Mouse (Mus musculus) induced T-regulatory cell, adult 2 months (primary cell): ENCODE data around the gene Cc2d1a.

ENCODE experiments used
- DNase-seq: peaks from one replicate; pipeline ENCODE4 v3.0.0-alpha.2; 2012; ENCODE audit warnings: low read depth

The Cc2d1a gene

GRCm38 (mm10) chr8:84104697-84105609 lies 42.8 kb downstream of the Cc2d1a start, which contains the start of gene Dcaf15:
Dcaf15 (minus strand) TSS chr8:84104768.
- peak; percentile 99 for DNase-seq

DNA sequence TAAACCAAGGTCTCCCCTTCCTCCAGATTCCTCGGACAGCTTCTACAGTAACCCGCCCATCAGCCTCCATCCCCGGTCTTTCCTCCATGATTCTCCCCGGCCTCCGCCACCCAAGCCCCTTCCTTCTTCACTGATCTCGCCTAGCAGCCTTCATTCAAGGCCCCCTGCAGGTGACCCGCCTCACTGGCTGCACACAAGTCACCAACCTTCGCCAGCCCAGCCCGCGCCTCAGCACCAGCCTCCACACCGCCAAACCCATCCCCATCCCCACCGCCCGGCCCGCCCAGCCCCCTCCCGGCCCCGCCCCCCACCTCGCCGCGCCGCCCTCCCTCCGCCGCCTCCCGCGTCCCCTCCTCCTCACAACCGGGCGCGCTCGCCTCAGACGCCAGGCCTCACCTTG lies 43.5 kb downstream of the Cc2d1a start:
- peak; percentile 91 for DNase-seq

GRCm38 (mm10) chr8:84103601-84104000 lies 44.1 kb downstream of the Cc2d1a start:
- DNase-seq, result no peak

DNA sequence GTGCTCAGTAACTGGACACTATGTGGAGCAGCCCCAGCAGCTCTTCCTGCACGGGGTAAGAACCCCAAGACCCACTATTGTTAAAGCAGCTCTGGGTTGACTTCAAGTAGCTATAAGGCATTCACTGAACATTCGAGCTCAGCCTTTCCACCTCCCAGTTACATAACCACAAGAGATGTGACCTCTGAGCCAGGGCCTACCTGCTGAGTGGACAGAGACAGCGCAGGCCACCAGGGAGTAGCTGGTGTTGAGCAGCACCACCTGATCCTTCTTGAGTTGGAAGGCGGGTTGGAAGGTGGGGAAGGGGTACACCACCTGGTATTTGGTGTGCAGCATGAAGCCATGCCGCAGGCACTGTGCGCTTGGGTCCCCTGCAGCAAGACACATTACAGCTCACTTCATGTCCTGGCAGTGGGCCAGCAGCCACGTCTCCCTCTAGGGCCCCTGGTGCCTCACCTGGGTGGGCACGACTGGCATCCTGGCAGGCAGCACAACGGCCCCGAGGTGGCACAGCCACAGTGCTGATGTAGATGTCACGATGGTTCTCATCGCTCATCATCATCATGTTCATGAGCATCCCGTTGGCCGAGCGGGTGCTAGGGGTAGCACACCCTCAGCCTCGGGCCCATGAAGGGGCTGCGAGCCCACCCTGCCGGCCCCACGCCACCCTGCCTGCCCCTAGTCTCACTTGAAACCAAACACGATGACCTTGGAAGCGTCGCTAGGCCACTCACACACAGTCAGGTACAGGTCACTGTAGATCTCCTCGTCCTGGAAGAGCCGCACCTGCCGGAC lies 46.1 kb downstream of the Cc2d1a start:
- no peak for DNase-seq

DNA sequence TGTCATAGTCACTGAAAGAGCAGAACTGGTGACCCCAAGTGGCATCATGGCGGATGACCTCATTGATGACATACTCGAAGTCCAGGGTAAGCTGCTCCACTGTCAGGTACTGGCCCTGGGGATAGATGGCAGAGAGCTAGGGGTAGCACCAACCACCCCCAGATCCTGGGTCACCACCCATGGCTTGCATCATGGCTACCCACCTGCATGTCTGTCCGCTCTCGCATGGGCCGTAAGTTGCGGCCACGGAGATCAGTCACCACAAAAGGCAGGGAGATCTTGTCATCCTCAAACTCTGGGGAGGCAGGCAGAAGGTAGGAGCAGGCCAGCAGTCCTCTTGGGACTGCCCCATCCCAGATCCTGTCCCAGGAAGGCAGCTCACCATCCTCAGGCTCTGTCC lies 49.4 kb downstream of the Cc2d1a start:
- no peak for DNase-seq

DNA sequence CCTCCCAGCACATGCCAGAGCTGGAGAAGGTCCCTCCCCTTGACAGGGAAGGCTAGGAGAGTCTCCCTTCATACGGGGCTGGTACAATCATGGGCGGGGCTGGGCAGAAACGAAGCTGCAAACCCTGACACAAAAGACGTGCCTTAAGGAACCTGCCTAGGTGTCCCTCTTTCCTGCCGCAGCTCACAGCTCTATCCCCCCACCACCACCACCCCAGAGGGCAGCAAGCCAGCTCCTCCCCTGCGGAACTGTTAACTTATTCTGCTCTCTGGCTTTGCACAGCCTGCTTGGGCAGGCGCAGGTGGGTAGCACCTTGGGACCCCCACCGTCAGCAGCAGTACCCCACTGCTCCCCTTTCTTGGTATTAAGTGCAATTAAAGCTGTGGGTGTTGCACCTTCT lies 51.7 kb downstream of the Cc2d1a start:
- no peak for DNase-seq

GRCm38 (mm10) chr8:84090585-84090984 lies 57.2 kb downstream of the Cc2d1a start:
- no peak for DNase-seq

DNA sequence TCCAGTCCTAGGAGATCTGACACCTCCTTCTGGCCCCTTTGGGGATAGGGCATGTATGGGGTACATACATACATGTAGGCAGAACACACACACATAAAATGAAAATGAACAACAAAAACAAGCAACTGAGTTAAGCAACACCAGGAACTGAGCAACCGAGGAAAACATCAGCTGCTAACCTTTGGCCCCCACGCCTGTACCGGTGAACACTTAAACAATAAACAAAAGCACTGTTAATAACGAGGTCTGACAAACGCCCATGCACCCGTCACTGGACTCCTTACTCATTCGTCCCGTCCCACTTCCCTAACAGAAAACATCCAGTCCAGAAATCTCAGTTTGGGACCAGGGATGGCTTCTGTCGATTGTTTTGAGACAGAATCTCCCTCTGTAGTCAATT lies 58.5 kb downstream of the Cc2d1a start:
- DNase-seq, result no peak

DNA sequence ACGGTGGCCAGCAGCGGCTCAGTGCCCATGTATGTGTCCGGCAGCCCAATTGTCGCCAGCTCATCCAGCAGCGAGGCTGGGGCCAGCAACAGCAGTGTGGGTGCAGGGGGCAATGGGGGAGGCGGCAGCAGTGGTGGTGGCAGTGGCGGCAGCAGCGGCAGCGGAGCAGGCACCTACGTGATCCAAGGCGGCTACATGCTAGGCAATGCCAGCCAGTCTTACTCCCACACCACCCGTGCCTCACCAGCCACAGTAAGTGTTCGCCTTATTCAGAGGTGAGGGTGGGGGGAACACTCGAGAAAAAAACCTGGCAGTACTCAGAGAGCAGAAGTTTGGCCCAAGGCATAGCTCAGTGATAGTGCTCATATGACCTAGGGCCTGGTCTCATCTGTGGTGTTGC lies 59.9 kb downstream of the Cc2d1a start:
- no peak for DNase-seq

GRCm38 (mm10) chr8:84087156-84087555 lies 60.6 kb downstream of the Cc2d1a start:
- no peak for DNase-seq

DNA sequence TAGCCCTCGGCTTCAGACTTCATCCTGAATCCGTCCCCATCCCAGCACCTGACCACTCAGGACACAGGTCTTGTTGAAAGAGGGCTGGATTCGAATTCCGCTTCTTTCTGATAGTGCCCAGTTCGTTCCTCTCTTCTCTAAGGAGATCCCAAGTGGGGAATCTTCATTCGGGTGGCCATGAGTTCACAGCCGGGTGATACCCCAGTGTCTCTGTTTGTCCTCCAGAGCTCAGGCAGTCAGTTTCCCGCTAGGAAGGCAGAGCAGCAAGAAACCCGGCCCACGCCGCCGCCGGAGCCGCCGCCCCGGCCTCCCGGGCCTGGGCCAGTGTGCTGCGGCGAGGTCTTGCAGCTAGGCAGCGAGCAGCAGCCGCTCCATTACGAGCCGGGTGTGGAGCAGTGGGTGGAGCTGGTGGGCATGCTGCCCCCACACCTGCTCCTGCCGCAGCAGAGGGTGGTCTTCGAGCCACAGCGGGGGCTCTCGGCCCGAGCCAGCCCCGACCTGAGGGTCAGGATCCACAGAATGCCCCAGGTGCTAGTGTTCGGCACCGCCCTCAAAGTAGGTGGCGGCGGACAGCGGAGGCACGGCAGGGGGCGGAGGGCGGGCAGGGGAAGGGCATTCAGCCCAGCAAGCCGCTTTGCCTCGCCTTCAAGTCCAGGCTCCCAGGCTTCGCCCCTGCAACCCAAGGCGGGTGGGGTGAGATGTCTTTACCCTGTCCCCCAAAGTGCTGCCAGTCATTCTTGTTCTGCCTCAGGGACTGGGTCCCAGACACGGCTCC lies 63.2 kb downstream of the Cc2d1a start:
- DNase-seq, result no peak

- no peak for DNase-seq
Measured at GRCm38 (mm10) chr8:84083829-84084241, 63.9 kb downstream of the Cc2d1a start.
